Mouse (Mus musculus) stomach, postnatal 0 days (tissue): Measurements from ENCODE around the gene Tie1.

Experiments used
- CTCF ChIP-seq: IDR thresholded peaks from 2 replicates; pipeline ENCODE4 v1.5.1; 2016; ENCODE audit warnings: antibody characterized with exemption, low read depth, mild to moderate bottlenecking, moderate library complexity
- EP300 ChIP-seq: optimal IDR thresholded peaks from 2 replicates; pipeline ENCODE3; 2016; ENCODE audit warnings: antibody characterized with exemption

- no peak for TF ChIP-seq CTCF
- TF ChIP-seq EP300, result no peak
These were observed 34.1 kb upstream of the Tie1 start for GRCm38 (mm10) chr4:118523976-118524375.
